Comparison of ENCODE assay signal across 10 mouse cellular contexts in the genomic region with DNA sequence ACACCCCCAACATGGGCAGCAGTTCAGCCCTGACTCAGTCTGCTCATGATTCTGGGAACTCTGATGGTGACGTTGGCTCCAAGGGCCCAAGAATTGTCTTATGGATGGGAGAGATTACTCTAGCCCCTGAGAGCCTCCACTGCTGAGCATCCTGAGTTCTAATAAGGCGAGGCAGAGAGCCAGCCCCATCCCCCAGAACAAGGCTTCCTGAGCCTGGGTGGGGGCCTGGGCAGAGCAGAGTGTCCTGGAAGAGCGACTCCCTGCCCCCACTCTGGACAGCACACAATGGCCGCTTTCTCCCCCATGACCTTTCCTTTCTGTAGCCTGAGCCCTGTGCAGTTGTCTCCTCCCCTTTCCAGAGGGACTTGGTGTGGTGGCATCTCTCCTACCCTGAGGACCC. TPM values are rescaled to one million over a fixed set of nuclear protein-coding genes. Genes with fewer than 3 reads are reported as not detected.
DNase-seq lines count a peak whose midpoint lies in the region; ATAC-seq lines count a peak whose summit lies in the region.
"Had no signal": no experiment of that assay in that cellular context is flagged by ENCODE, and none has a peak within 500 bp of the region (broad histone marks: within the 10 kb centered on the region; RNA-seq: fewer than 3 reads in every experiment).

No protein-coding gene starts in this region.

- H3K4me1 ChIP-seq in hindbrain, embryonic 10.5 days (replicated peaks), result peaks cover 84% of the 10 kb centered on the region
- H3K4me1 ChIP-seq in hindbrain, embryonic 11.5 days (replicated peaks; ENCODE audit: control insufficient read depth, insufficient read depth, low read length), result peaks cover 10% of the 10 kb centered on the region
- H3K4me1 ChIP-seq in embryonic facial prominence, embryonic 14.5 days (ENCODE audit: control insufficient read depth, insufficient read depth, low read length), result peaks cover 14% of the 10 kb centered on the region
- peaks cover 50% of the 10 kb centered on the region for H3K4me1 ChIP-seq in kidney, embryonic 16.5 days (ENCODE audit: insufficient read depth, low read length)
- peaks cover 43% of the 10 kb centered on the region for H3K4me1 ChIP-seq in midbrain, embryonic 11.5 days (ENCODE audit: control insufficient read depth, insufficient read depth, low read length)

- intact Hi-C loops in left cerebral cortex, postnatal 14 days (cut with DNase I), result no loop called here

- no peaks in the 10 kb centered on the region for H3K27me3 ChIP-seq in hindbrain, embryonic 10.5 days (ENCODE audit: insufficient read depth, poor library complexity, severe bottlenecking)
- H3K27me3 ChIP-seq in hindbrain, embryonic 11.5 days (ENCODE audit: control insufficient read depth, insufficient read depth, low read length), result no peaks in the 10 kb centered on the region
- H3K27me3 ChIP-seq in embryonic facial prominence, embryonic 14.5 days (replicated peaks; ENCODE audit: control insufficient read depth, insufficient read depth, low read length), result no peaks in the 10 kb centered on the region
- H3K27me3 ChIP-seq in kidney, embryonic 16.5 days (ENCODE audit: insufficient read depth, low read length), result no peaks in the 10 kb centered on the region
- H3K27me3 ChIP-seq in midbrain, embryonic 11.5 days (ENCODE audit: control insufficient read depth, insufficient read depth, low read length), result no peaks in the 10 kb centered on the region
- H3K27me3 ChIP-seq: Patski had no signal

- peaks cover 47% of the 10 kb centered on the region for H3K36me3 ChIP-seq in hindbrain, embryonic 10.5 days
- H3K36me3 ChIP-seq in hindbrain, embryonic 11.5 days (ENCODE audit: control insufficient read depth, insufficient read depth, low read length), result no peaks in the 10 kb centered on the region
- peaks cover 33% of the 10 kb centered on the region for H3K36me3 ChIP-seq in embryonic facial prominence, embryonic 14.5 days (ENCODE audit: control insufficient read depth, insufficient read depth, low read length)
- peaks cover 28% of the 10 kb centered on the region for H3K36me3 ChIP-seq in kidney, embryonic 16.5 days (ENCODE audit: insufficient read depth, low read length)
- peaks cover 2% of the 10 kb centered on the region; the same call in 1 of the 2 replicates for H3K36me3 ChIP-seq in midbrain, embryonic 11.5 days (ENCODE audit: control insufficient read depth, insufficient read depth, low read length)

- no peaks in the 10 kb centered on the region for H3K9me3 ChIP-seq in hindbrain, embryonic 10.5 days
- H3K9me3 ChIP-seq in hindbrain, embryonic 11.5 days (ENCODE audit: control insufficient read depth, low read length), result no peaks in the 10 kb centered on the region
- H3K9me3 ChIP-seq in embryonic facial prominence, embryonic 14.5 days (ENCODE audit: control insufficient read depth, low read length), result no peaks in the 10 kb centered on the region
- H3K9me3 ChIP-seq in kidney, embryonic 16.5 days (ENCODE audit: low read length), result no peaks in the 10 kb centered on the region
- no peaks in the 10 kb centered on the region for H3K9me3 ChIP-seq in midbrain, embryonic 11.5 days (ENCODE audit: control insufficient read depth, low read length)

- H3K9ac ChIP-seq in hindbrain, embryonic 11.5 days (ENCODE audit: low read depth, low read length), result no peak overlapping the region
- H3K9ac ChIP-seq in embryonic facial prominence, embryonic 14.5 days (ENCODE audit: low read depth, low read length), result no peak overlapping the region
- H3K9ac ChIP-seq in kidney, embryonic 16.5 days (replicated peaks; ENCODE audit: low read length), result peak overlapping the region; percentile 52
- H3K9ac ChIP-seq in midbrain, embryonic 11.5 days (ENCODE audit: low read length), result peak overlapping the region; percentile 17; the same call in 1 of the 2 replicates

- DNase-seq in hindbrain, embryonic 10.5 days (ENCODE audit: low spot score), result peak; percentile 58
- no peak for DNase-seq in hindbrain, embryonic 11.5 days (ENCODE audit: low spot score)
- DNase-seq in embryonic facial prominence, embryonic 14.5 days (ENCODE audit: low spot score), result no peak
- DNase-seq in midbrain, embryonic 11.5 days (ENCODE audit: low spot score, missing footprints), result no peak
- DNase-seq in thymus, postnatal 14 days, result no peak
- DNase-seq in adrenal gland, adult 8-10 months, result no peak
- no peak for DNase-seq in left cerebral cortex, postnatal 14 days (ENCODE audit: low spot score in 2 of 2)

- peak overlapping the region; percentile 88 for H3K27ac ChIP-seq in hindbrain, embryonic 10.5 days
- H3K27ac ChIP-seq in hindbrain, embryonic 11.5 days (ENCODE audit: low read depth, low read length), result no peak overlapping the region
- H3K27ac ChIP-seq in embryonic facial prominence, embryonic 14.5 days (replicated peaks; ENCODE audit: low read depth, low read length), result peak overlapping the region; percentile 72; the same call in 1 of the 2 replicates
- peak overlapping the region; percentile 92 for H3K27ac ChIP-seq in kidney, embryonic 16.5 days (ENCODE audit: low read length)
- peak overlapping the region; percentile 40 for H3K27ac ChIP-seq in midbrain, embryonic 11.5 days (ENCODE audit: low read depth, low read length)

- H3K4me2 ChIP-seq in hindbrain, embryonic 11.5 days (replicated peaks; ENCODE audit: low read depth, low read length), result no peak overlapping the region
- H3K4me2 ChIP-seq in embryonic facial prominence, embryonic 14.5 days (ENCODE audit: low read depth, low read length), result no peak overlapping the region
- peak overlapping the region; percentile 21; the same call in 1 of the 2 replicates for H3K4me2 ChIP-seq in kidney, embryonic 16.5 days (replicated peaks; ENCODE audit: low read depth, low read length)
- no peak overlapping the region for H3K4me2 ChIP-seq in midbrain, embryonic 11.5 days

- peak overlapping the region; percentile 29 for H3K4me3 ChIP-seq in hindbrain, embryonic 10.5 days
- H3K4me3 ChIP-seq in hindbrain, embryonic 11.5 days (ENCODE audit: low read depth, low read length), result no peak overlapping the region
- no peak overlapping the region for H3K4me3 ChIP-seq in embryonic facial prominence, embryonic 14.5 days (ENCODE audit: low read depth, low read length)
- H3K4me3 ChIP-seq in kidney, embryonic 16.5 days (ENCODE audit: low read length), result no peak overlapping the region
- H3K4me3 ChIP-seq in midbrain, embryonic 11.5 days (ENCODE audit: low read depth, low read length), result no peak overlapping the region

- 9% methylated on average over 4 of the region's 4 CpGs for WGBS in hindbrain, embryonic 10.5 days
- WGBS in hindbrain, embryonic 11.5 days, result 20% methylated on average over 4 of the region's 4 CpGs
- 52% methylated on average over 4 of the region's 4 CpGs for WGBS in embryonic facial prominence, embryonic 14.5 days
- WGBS in kidney, embryonic 16.5 days, result 55% methylated on average over 4 of the region's 4 CpGs
- 19% methylated on average over 4 of the region's 4 CpGs for WGBS in midbrain, embryonic 11.5 days

- no peak for ATAC-seq in hindbrain, embryonic 11.5 days (ENCODE audit: low FRiP score)
- no peak for ATAC-seq in embryonic facial prominence, embryonic 14.5 days (ENCODE audit: low read depth)
- no peak for ATAC-seq in kidney, embryonic 16.5 days (ENCODE audit: low FRiP score, low TSS enrichment)
- ATAC-seq in midbrain, embryonic 11.5 days (ENCODE audit: low FRiP score), result no peak
- ATAC-seq: Patski had no signal

RNA-seq across cellular contexts. Expression of gene Git1, which starts 4.5 kb away (rescaled TPM):
- polyA plus RNA-seq in hindbrain, embryonic 10.5 days (2016; fragmentation: Nextera tagmentation; extraction: Ambion mirVana), result 14.2 and 14.8 TPM in 2 replicates
- polyA plus RNA-seq in hindbrain, embryonic 11.5 days (2014; fragmentation: Nextera tagmentation; extraction: Ambion mirVana), result 12.6 and 18.6 TPM in 2 replicates
- polyA plus RNA-seq in embryonic facial prominence, embryonic 14.5 days (2014; fragmentation: Nextera tagmentation; extraction: Ambion mirVana), result 15.1 and 16.7 TPM in 2 replicates
- 9.7 and 13.0 TPM in 2 replicates for polyA plus RNA-seq in kidney, embryonic 16.5 days (2015; fragmentation: Nextera tagmentation; extraction: Ambion mirVana)
- 11.3 and 13.8 TPM in 2 replicates for polyA plus RNA-seq in midbrain, embryonic 11.5 days (2014; fragmentation: Nextera tagmentation; extraction: Ambion mirVana)
- total RNA-seq in adrenal gland, adult 8-10 months (2022), result 10 to 100 TPM; 42.1 to 61.0 (median 50.0) TPM
- 100 to 1,000 TPM; 150 to 153 TPM for total RNA-seq in left cerebral cortex, postnatal 14 days (2021)

RNA-seq across cellular contexts. Expression of gene Ankrd13b, which starts 8.4 kb away (rescaled TPM):
- polyA plus RNA-seq in hindbrain, embryonic 10.5 days (2016; fragmentation: Nextera tagmentation; extraction: Ambion mirVana), result 11.1 and 16.7 TPM in 2 replicates
- polyA plus RNA-seq in hindbrain, embryonic 11.5 days (2014; fragmentation: Nextera tagmentation; extraction: Ambion mirVana), result 13.1 and 13.9 TPM in 2 replicates
- 11.4 and 11.6 TPM in 2 replicates for polyA plus RNA-seq in embryonic facial prominence, embryonic 14.5 days (2014; fragmentation: Nextera tagmentation; extraction: Ambion mirVana)
- polyA plus RNA-seq in kidney, embryonic 16.5 days (2015; fragmentation: Nextera tagmentation; extraction: Ambion mirVana), result 3.5 and 4.0 TPM in 2 replicates
- polyA plus RNA-seq in midbrain, embryonic 11.5 days (2014; fragmentation: Nextera tagmentation; extraction: Ambion mirVana), result 9.5 and 13.5 TPM in 2 replicates
- 10 to 100 TPM in 2 of 4 experiments, 1 to 10 TPM in 2; 5.7 to 13.6 (median 9.3) TPM for total RNA-seq in adrenal gland, adult 8-10 months (2022)
- total RNA-seq in left cerebral cortex, postnatal 14 days (2021), result 100 to 1,000 TPM; 127 to 129 TPM

RNA-seq across cellular contexts. Expression of gene Abhd15, which starts 17.1 kb away (rescaled TPM):
- polyA plus RNA-seq in hindbrain, embryonic 10.5 days (2016; fragmentation: Nextera tagmentation; extraction: Ambion mirVana), result 5.3 and 9.1 TPM in 2 replicates
- polyA plus RNA-seq in hindbrain, embryonic 11.5 days (2014; fragmentation: Nextera tagmentation; extraction: Ambion mirVana), result 2.1 and 3.0 TPM in 2 replicates
- 2.3 and 3.3 TPM in 2 replicates for polyA plus RNA-seq in embryonic facial prominence, embryonic 14.5 days (2014; fragmentation: Nextera tagmentation; extraction: Ambion mirVana)
- polyA plus RNA-seq in kidney, embryonic 16.5 days (2015; fragmentation: Nextera tagmentation; extraction: Ambion mirVana), result 2.0 and 2.2 TPM in 2 replicates
- polyA plus RNA-seq in midbrain, embryonic 11.5 days (2014; fragmentation: Nextera tagmentation; extraction: Ambion mirVana), result 1.9 and 2.1 TPM in 2 replicates
- total RNA-seq in adrenal gland, adult 8-10 months (2022), result 10 to 100 TPM; 14.6 to 23.9 (median 17.4) TPM
- total RNA-seq in left cerebral cortex, postnatal 14 days (2021), result 1 to 10 TPM; 1.6 to 1.7 TPM

RNA-seq across cellular contexts. Expression of gene Trp53i13, which starts 17.9 kb away (rescaled TPM):
- 32.4 and 41.6 TPM in 2 replicates for polyA plus RNA-seq in hindbrain, embryonic 10.5 days (2016; fragmentation: Nextera tagmentation; extraction: Ambion mirVana)
- polyA plus RNA-seq in hindbrain, embryonic 11.5 days (2014; fragmentation: Nextera tagmentation; extraction: Ambion mirVana), result 27.7 and 27.9 TPM in 2 replicates
- 51.2 and 52.3 TPM in 2 replicates for polyA plus RNA-seq in embryonic facial prominence, embryonic 14.5 days (2014; fragmentation: Nextera tagmentation; extraction: Ambion mirVana)
- 34.1 and 36.1 TPM in 2 replicates for polyA plus RNA-seq in kidney, embryonic 16.5 days (2015; fragmentation: Nextera tagmentation; extraction: Ambion mirVana)
- polyA plus RNA-seq in midbrain, embryonic 11.5 days (2014; fragmentation: Nextera tagmentation; extraction: Ambion mirVana), result 25.5 and 27.3 TPM in 2 replicates
- total RNA-seq in adrenal gland, adult 8-10 months (2022), result 10 to 100 TPM; 15.1 to 28.8 (median 20.0) TPM
- 1 to 10 TPM; 4.9 to 5.8 TPM for total RNA-seq in left cerebral cortex, postnatal 14 days (2021)

RNA-seq across cellular contexts. Expression of gene Gm10392, which starts 21.1 kb away (rescaled TPM):
- polyA plus RNA-seq in hindbrain, embryonic 10.5 days (2016; fragmentation: Nextera tagmentation; extraction: Ambion mirVana), result 0.12 and 0.21 TPM in 2 replicates
- polyA plus RNA-seq in hindbrain, embryonic 11.5 days (2014; fragmentation: Nextera tagmentation; extraction: Ambion mirVana), result 0.13 TPM in 1 of 2 replicates, not detected in the other
- not detected in 2 replicates for polyA plus RNA-seq in embryonic facial prominence, embryonic 14.5 days (2014; fragmentation: Nextera tagmentation; extraction: Ambion mirVana)
- polyA plus RNA-seq in kidney, embryonic 16.5 days (2015; fragmentation: Nextera tagmentation; extraction: Ambion mirVana), result not detected in 2 replicates
- polyA plus RNA-seq in midbrain, embryonic 11.5 days (2014; fragmentation: Nextera tagmentation; extraction: Ambion mirVana), result 0.10 TPM in 1 of 2 replicates, not detected in the other
- not detected for total RNA-seq in adrenal gland, adult 8-10 months (2022)
- not detected for total RNA-seq in left cerebral cortex, postnatal 14 days (2021)
- total RNA-seq: heart, adult 18-20 months had no signal
- polyA plus RNA-seq: Patski had no signal

Comparison
In these comparisons a context has a peak if more than half of its experiments do, and no peak if none do; other contexts are left out.
1. H3K9ac ChIP-seq: peak in kidney, embryonic 16.5 days (single experiment) and midbrain, embryonic 11.5 days (single experiment); none in hindbrain, embryonic 11.5 days (single experiment) and embryonic facial prominence, embryonic 14.5 days (single experiment).